Mouse (Mus musculus): ENCODE data around the gene Bmf. TPM values are rescaled to one million over a fixed set of nuclear protein-coding genes. Genes with fewer than 3 reads are reported as not detected.
A peak's percentile ranks its signal among the peaks of the same experiment; 100 is the strongest.

Gene Bmf
- polyA plus RNA-seq (2014; fragmentation: Nextera tagmentation; extraction: Ambion mirVana) = 0.99 and 2.2 TPM in 2 replicates

- peaks cover 21% of the 10 kb centered on the region for H3K4me1 ChIP-seq (ENCODE audit: control insufficient read depth, insufficient read depth, low read length)
- peak within 1 kb of the TSS; percentile 64 for H3K9ac ChIP-seq (replicated peaks; ENCODE audit: low read depth, low read length)
- no peaks in the 10 kb centered on the region for H3K27me3 ChIP-seq (ENCODE audit: control insufficient read depth, insufficient read depth, low read length)
- H3K9me3 ChIP-seq (ENCODE audit: control insufficient read depth, low read length) = no peaks in the 10 kb centered on the region
- no peak within 1 kb of the TSS for H3K27ac ChIP-seq (ENCODE audit: low read depth, low read length)
- 1% methylated on average over 45 of the region's 45 CpGs for WGBS
- peak within 1 kb of the TSS; percentile 80 for H3K4me3 ChIP-seq (ENCODE audit: low read depth, low read length)
- H3K36me3 ChIP-seq (ENCODE audit: control insufficient read depth, insufficient read depth, low read length) = no peaks in the 10 kb centered on the region
- ATAC-seq (ENCODE audit: low read depth) = peak; percentile 93
- peak within 1 kb of the TSS; percentile 95 for H3K4me2 ChIP-seq (ENCODE audit: low read depth, low read length)
These were observed at the start of gene Bmf for GRCm38 (mm10) chr2:118549507-118550473. Bmf (minus strand) TSS chr2:118549687.

DNA sequence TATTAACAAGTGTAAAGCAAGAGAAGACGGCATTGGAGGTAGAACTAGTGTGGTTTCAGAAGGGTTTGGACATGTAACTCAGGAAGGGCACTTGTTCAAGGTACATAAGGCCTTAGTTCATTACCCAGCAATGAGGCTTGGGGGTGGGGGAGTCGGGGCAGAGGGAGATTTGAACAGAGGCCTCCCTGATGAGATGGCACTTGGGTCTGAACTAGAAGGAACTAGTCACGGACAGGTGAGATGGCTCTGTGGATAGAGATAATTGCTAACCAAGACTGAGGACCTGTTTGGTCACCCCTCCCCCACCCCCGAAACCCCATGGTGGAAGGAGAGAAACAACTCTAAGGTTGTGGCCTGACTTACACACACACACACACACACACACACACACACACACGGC lies 49.6 kb upstream of the Bmf start:
- H3K4me1 ChIP-seq (ENCODE audit: control insufficient read depth, insufficient read depth, low read length) = peaks cover 7% of the 10 kb centered on the region; the same call in 1 of the 2 replicates
- no peaks in the 10 kb centered on the region for H3K27me3 ChIP-seq (ENCODE audit: control insufficient read depth, insufficient read depth, low read length)
- no peak for ATAC-seq (ENCODE audit: low read depth)
- H3K9me3 ChIP-seq (ENCODE audit: control insufficient read depth, low read length) = no peaks in the 10 kb centered on the region
- no peak overlapping the region for H3K9ac ChIP-seq (replicated peaks; ENCODE audit: low read depth, low read length)
- H3K36me3 ChIP-seq (ENCODE audit: control insufficient read depth, insufficient read depth, low read length) = no peaks in the 10 kb centered on the region
- peak overlapping the region; percentile 49; the same call in 1 of the 2 replicates for H3K4me3 ChIP-seq (ENCODE audit: low read depth, low read length)
- 0 out of 2 replicates have a peak overlapping the region, but pooled peaks have one; percentile 73 for H3K4me2 ChIP-seq (ENCODE audit: low read depth, low read length)
- 43% methylated on average over 5 of the region's 5 CpGs for WGBS
- no peak overlapping the region for H3K27ac ChIP-seq (ENCODE audit: low read depth, low read length)

- 7% methylated on average over 41 of the region's 41 CpGs for WGBS
- Histone ChIP-seq H3K27me3 (ENCODE audit: control insufficient read depth, insufficient read depth, low read length) (no peaks in the 10 kb centered on the region), H3K4me3 (ENCODE audit: low read depth, low read length) (peak within 1 kb of the TSS; percentile 49), H3K4me1 (ENCODE audit: control insufficient read depth, insufficient read depth, low read length) (peaks cover 7% of the 10 kb centered on the region; the same call in 1 of the 2 replicates), H3K36me3 (ENCODE audit: control insufficient read depth, insufficient read depth, low read length) (no peaks in the 10 kb centered on the region), H3K9ac (replicated peaks; ENCODE audit: low read depth, low read length) (peak within 1 kb of the TSS; percentile 51), H3K9me3 (ENCODE audit: control insufficient read depth, low read length) (no peaks in the 10 kb centered on the region), H3K4me2 (ENCODE audit: low read depth, low read length) (peak within 1 kb of the TSS; percentile 73), H3K27ac (ENCODE audit: low read depth, low read length) (no peak within 1 kb of the TSS)
- ATAC-seq (ENCODE audit: low read depth) = peak; percentile 99
These were observed 48.4 kb upstream of the Bmf start, which contains the start of gene Bub1b for GRCm38 (mm10) chr2:118597673-118598568. Bub1b (plus strand) TSS chr2:118598211.

- Histone ChIP-seq H3K4me3 (ENCODE audit: low read depth, low read length) (no peak overlapping the region), H3K27me3 (ENCODE audit: control insufficient read depth, insufficient read depth, low read length) (no peaks in the 10 kb centered on the region), H3K4me2 (ENCODE audit: low read depth, low read length) (no peak overlapping the region), H3K4me1 (ENCODE audit: control insufficient read depth, insufficient read depth, low read length) (no peaks in the 10 kb centered on the region), H3K36me3 (ENCODE audit: control insufficient read depth, insufficient read depth, low read length) (no peaks in the 10 kb centered on the region), H3K9ac (replicated peaks; ENCODE audit: low read depth, low read length) (no peak overlapping the region), H3K27ac (ENCODE audit: low read depth, low read length) (no peak overlapping the region), H3K9me3 (ENCODE audit: control insufficient read depth, low read length) (no peaks in the 10 kb centered on the region)
- WGBS = 88% methylated on average over 4 of the region's 4 CpGs
- no peak for ATAC-seq (ENCODE audit: low read depth)
These were observed 41.6 kb upstream of the Bmf start for GRCm38 (mm10) chr2:118591083-118591482.

DNA sequence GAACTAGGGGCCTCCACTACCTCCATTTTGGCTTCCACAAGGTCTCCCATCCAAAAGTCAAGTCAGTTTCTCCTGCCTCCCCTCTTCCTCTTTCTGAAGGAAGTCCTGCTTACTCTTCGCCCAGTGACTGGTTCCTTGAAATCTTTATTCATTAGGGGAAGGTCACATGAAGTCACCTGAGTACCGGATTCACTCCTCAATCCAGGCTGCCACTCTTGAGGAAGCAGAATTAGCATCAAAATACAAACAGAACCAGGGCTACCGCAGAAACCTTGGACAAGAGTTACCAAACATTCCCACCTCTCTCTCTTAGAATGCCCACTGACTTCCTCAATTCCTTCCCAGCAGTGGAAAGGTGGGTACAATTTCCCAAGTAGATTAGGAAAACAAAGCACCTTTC lies 38.2 kb upstream of the Bmf start:
- WGBS = 74% methylated on average over 3 of the region's 3 CpGs

DNA sequence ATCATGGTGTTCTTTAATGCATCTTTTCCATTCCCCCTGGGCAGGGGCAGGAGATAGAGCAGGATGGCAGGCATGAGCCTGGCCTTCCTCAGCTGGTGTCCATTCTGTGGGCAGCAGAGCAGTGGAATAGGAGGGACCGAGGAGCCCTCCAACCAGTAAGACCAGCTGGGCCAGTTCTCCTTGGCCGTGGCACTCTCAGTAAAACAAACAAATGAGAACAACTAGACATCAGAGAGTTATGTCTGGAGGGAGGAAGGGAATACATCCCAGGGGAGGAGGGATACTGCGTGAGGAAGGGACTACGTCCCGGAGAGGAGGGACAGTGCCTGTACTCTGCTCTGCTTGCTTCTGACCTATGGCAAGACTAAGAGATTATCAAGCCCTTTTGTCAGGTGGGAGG lies 36.5 kb upstream of the Bmf start:
- Histone ChIP-seq H3K27ac (ENCODE audit: low read depth, low read length) (no peak overlapping the region), H3K9me3 (ENCODE audit: control insufficient read depth, low read length) (no peaks in the 10 kb centered on the region), H3K4me2 (ENCODE audit: low read depth, low read length) (no peak overlapping the region), H3K9ac (replicated peaks; ENCODE audit: low read depth, low read length) (no peak overlapping the region), H3K4me3 (ENCODE audit: low read depth, low read length) (no peak overlapping the region), H3K4me1 (ENCODE audit: control insufficient read depth, insufficient read depth, low read length) (no peaks in the 10 kb centered on the region), H3K36me3 (ENCODE audit: control insufficient read depth, insufficient read depth, low read length) (no peaks in the 10 kb centered on the region), H3K27me3 (ENCODE audit: control insufficient read depth, insufficient read depth, low read length) (no peaks in the 10 kb centered on the region)
- 85% methylated on average over 5 of the region's 5 CpGs for WGBS
- ATAC-seq (ENCODE audit: low read depth) = no peak

More for the DNA sequence above, 38.2 kb upstream of the Bmf start:
- no peak overlapping the region for H3K9ac ChIP-seq (replicated peaks; ENCODE audit: low read depth, low read length)
- H3K4me3 ChIP-seq (ENCODE audit: low read depth, low read length) = no peak overlapping the region
- H3K4me1 ChIP-seq (ENCODE audit: control insufficient read depth, insufficient read depth, low read length) = no peaks in the 10 kb centered on the region
- no peaks in the 10 kb centered on the region for H3K27me3 ChIP-seq (ENCODE audit: control insufficient read depth, insufficient read depth, low read length)
- H3K4me2 ChIP-seq (ENCODE audit: low read depth, low read length) = no peak overlapping the region
- no peaks in the 10 kb centered on the region for H3K36me3 ChIP-seq (ENCODE audit: control insufficient read depth, insufficient read depth, low read length)
- H3K27ac ChIP-seq (ENCODE audit: low read depth, low read length) = no peak overlapping the region
- no peaks in the 10 kb centered on the region for H3K9me3 ChIP-seq (ENCODE audit: control insufficient read depth, low read length)
- no peak for ATAC-seq (ENCODE audit: low read depth)

DNA sequence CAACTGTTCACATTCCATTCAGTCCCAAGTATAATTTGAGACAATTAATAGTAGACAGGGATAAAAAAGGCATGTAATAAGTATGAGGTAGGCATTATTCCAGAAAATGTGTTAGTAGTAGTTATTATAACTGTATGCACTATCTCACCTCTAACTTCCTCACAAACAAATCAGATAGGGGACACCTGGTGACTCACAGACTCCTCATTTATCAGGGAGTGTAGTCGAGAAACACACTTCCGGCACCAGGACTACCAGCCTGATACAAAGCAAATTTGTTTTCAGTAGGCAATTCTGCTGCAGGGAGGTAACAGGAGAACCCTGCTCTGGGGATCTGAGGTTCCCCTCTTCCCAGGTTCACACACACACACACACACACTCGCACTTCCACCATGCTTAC lies 23.6 kb upstream of the Bmf start:
- no peak overlapping the region for H3K4me2 ChIP-seq (ENCODE audit: low read depth, low read length)
- no peak for ATAC-seq (ENCODE audit: low read depth)
- no peaks in the 10 kb centered on the region for H3K9me3 ChIP-seq (ENCODE audit: control insufficient read depth, low read length)
- no peaks in the 10 kb centered on the region for H3K27me3 ChIP-seq (ENCODE audit: control insufficient read depth, insufficient read depth, low read length)
- H3K36me3 ChIP-seq (ENCODE audit: control insufficient read depth, insufficient read depth, low read length) = no peaks in the 10 kb centered on the region
- H3K4me3 ChIP-seq (ENCODE audit: low read depth, low read length) = no peak overlapping the region
- no peak overlapping the region for H3K27ac ChIP-seq (ENCODE audit: low read depth, low read length)
- WGBS = 92% methylated on average over 3 of the region's 3 CpGs
- H3K9ac ChIP-seq (replicated peaks; ENCODE audit: low read depth, low read length) = no peak overlapping the region
- no peaks in the 10 kb centered on the region for H3K4me1 ChIP-seq (ENCODE audit: control insufficient read depth, insufficient read depth, low read length)

DNA sequence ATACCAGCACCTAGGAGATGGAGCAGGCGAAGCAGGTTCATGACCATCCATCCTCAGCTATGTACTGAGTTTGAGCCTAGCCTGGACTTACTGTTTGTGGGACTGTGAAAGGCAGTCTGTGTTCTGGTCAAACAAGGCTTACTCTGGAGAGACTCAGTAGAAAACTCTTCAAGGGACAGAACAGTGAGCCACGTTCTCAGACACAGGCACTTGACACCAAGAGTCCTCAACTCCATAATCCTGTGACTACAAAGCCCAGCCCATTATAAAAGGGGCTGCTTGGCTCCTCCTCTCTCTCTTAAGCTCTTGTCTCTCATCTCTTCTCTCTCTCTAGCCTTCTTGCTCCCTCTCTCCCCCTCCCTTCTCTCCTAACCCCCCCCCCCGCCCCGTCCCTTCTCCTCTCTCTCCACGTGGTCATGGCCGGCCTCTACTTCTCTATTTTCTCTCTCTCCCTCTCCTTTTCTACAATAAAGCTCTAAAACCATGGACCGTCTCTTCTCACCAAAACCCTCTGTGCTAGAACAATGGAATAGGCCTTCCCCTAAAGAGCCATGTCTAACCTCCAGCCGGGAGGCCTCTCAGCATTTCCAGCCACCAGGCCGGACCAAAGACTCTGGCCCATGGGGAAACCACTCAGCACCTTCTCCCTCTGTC lies 22.8 kb upstream of the Bmf start:
- Histone ChIP-seq H3K4me1 (ENCODE audit: control insufficient read depth, insufficient read depth, low read length) (no peaks in the 10 kb centered on the region), H3K27me3 (ENCODE audit: control insufficient read depth, insufficient read depth, low read length) (no peaks in the 10 kb centered on the region), H3K4me3 (ENCODE audit: low read depth, low read length) (no peak overlapping the region), H3K4me2 (ENCODE audit: low read depth, low read length) (no peak overlapping the region), H3K9me3 (ENCODE audit: control insufficient read depth, low read length) (no peaks in the 10 kb centered on the region), H3K27ac (ENCODE audit: low read depth, low read length) (no peak overlapping the region), H3K36me3 (ENCODE audit: control insufficient read depth, insufficient read depth, low read length) (no peaks in the 10 kb centered on the region), H3K9ac (replicated peaks; ENCODE audit: low read depth, low read length) (no peak overlapping the region)
- 66% methylated on average over 9 of the region's 9 CpGs for WGBS
- no peak for ATAC-seq (ENCODE audit: low read depth)

All from neural tube, embryonic 14.5 days (tissue).